ENCODE assay signal across 8 mouse cellular contexts in genomic region chr3:95658236-95658867, GRCm38 (mm10). TPM values are rescaled to one million over a fixed set of nuclear protein-coding genes. Genes with fewer than 3 reads are reported as not detected.
DNase-seq lines count a peak whose midpoint lies in the region; ATAC-seq and TF ChIP-seq lines count a peak whose summit lies in the region.

Gene Mcl1 (plus strand): TSS chr3:95658788.

- peaks cover 12% of the 10 kb centered on the region; the same call in 1 of the 2 replicates for H3K36me3 ChIP-seq in intestine, postnatal 0 days (ENCODE audit: control insufficient read depth, insufficient read depth)
- H3K36me3 ChIP-seq in midbrain, embryonic 10.5 days = peaks cover 32% of the 10 kb centered on the region

- H3K27me3 ChIP-seq in intestine, postnatal 0 days (replicated peaks; ENCODE audit: control insufficient read depth, insufficient read depth, low read length) = no peaks in the 10 kb centered on the region
- H3K27me3 ChIP-seq in midbrain, embryonic 10.5 days (ENCODE audit: low read depth, poor library complexity, severe bottlenecking) = no peaks in the 10 kb centered on the region

- peak; percentile 98 for DNase-seq in adrenal gland, postnatal 10 days
- peak; percentile 95 for DNase-seq in embryo, embryonic 9.5 days (ENCODE audit: extremely low spot score)
- no peak for DNase-seq in gonadal fat pad, adult 2 months (ENCODE audit: low read depth)
- peak; percentile 94 to 95 for DNase-seq in left cerebral cortex, postnatal 36 days (ENCODE audit: low spot score in 2 of 2)
- DNase-seq in midbrain, embryonic 10.5 days (ENCODE audit: low spot score) = peak; percentile 96
- DNase-seq in right cerebral cortex, postnatal 36 days (ENCODE audit: low spot score in 2 of 2) = peak; percentile 89 to 91
- DNase-seq in urinary bladder, postnatal 4 days (ENCODE audit: low spot score in 2 of 2) = peak; percentile 93 to 95

- WGBS in intestine, postnatal 0 days = under 1% methylated on average over 43 of the region's 43 CpGs
- WGBS in midbrain, embryonic 10.5 days = under 1% methylated on average over 43 of the region's 43 CpGs

- intact Hi-C loops in left cerebral cortex, postnatal 36 days (cut with DNase I) = no loop called here

- TF ChIP-seq CTCF in intestine, postnatal 0 days (IDR thresholded peaks at IDR 0.05; ENCODE audit: low read depth) = no peak

- H3K4me3 ChIP-seq in intestine, postnatal 0 days (ENCODE audit: low read depth, low read length) = peak within 1 kb of the TSS; percentile 99
- H3K4me3 ChIP-seq in midbrain, embryonic 10.5 days = peak within 1 kb of the TSS; percentile 85

- H3K4me1 ChIP-seq in intestine, postnatal 0 days (replicated peaks; ENCODE audit: control insufficient read depth, insufficient read depth, low read length) = peaks cover 4% of the 10 kb centered on the region; the same call in 1 of the 2 replicates
- peaks cover 47% of the 10 kb centered on the region for H3K4me1 ChIP-seq in midbrain, embryonic 10.5 days

- H3K9ac ChIP-seq in intestine, postnatal 0 days (ENCODE audit: low read depth, low read length) = peak within 1 kb of the TSS; percentile 99

- peak; percentile 91 for ATAC-seq in intestine, postnatal 0 days

- peak within 1 kb of the TSS; percentile 99 for H3K27ac ChIP-seq in intestine, postnatal 0 days (ENCODE audit: low read depth, low read length)
- peak within 1 kb of the TSS; percentile 99 for H3K27ac ChIP-seq in midbrain, embryonic 10.5 days (replicated peaks)

- no peaks in the 10 kb centered on the region for H3K9me3 ChIP-seq in intestine, postnatal 0 days (ENCODE audit: control insufficient read depth)
- H3K9me3 ChIP-seq in midbrain, embryonic 10.5 days (replicated peaks) = no peaks in the 10 kb centered on the region

- H3K4me2 ChIP-seq in intestine, postnatal 0 days (replicated peaks; ENCODE audit: low read depth) = peak within 1 kb of the TSS; percentile 71

RNA-seq across cellular contexts. Expression of gene Mcl1, which starts in this region (rescaled TPM):
- total RNA-seq in adrenal gland, postnatal 10 days (2021) = 100 to 1,000 TPM; 116 to 144 TPM
- polyA plus RNA-seq in gonadal fat pad, adult 2 months (2012; rRNA removed) = 27.3 and 42.5 TPM in 2 replicates
- polyA plus RNA-seq in intestine, postnatal 0 days (2015; fragmentation: Nextera tagmentation; extraction: Ambion mirVana) = 52.4 and 53.3 TPM in 2 replicates
- 10 to 100 TPM; 49.9 to 56.5 TPM for total RNA-seq in left cerebral cortex, postnatal 36 days (2021)
- polyA plus RNA-seq in midbrain, embryonic 10.5 days (2016; fragmentation: Nextera tagmentation; extraction: Ambion mirVana) = 41.9 and 47.6 TPM in 2 replicates
